Mouse (Mus musculus) erythroblast, embryonic 14.5 days (primary cell): ENCODE results near the gene Apbb2. TPM values are rescaled to one million over a fixed set of nuclear protein-coding genes. Genes with fewer than 3 reads are reported as not detected.

ENCODE experiments used
- H3K27me3 ChIP-seq: 2 replicates; pipeline ENCODE4 v1.6.1; 2012; ENCODE audit warnings: inconsistent platforms; ENCODE audit not compliant: control insufficient read depth
- H3K36me3 ChIP-seq: 2 replicates; pipeline ENCODE4 v1.6.1; 2012; ENCODE audit warnings: mild to moderate bottlenecking, inconsistent platforms; ENCODE audit not compliant: control insufficient read depth
- H3K4me1 ChIP-seq: 2 replicates; pipeline ENCODE4 v1.6.1; 2012; ENCODE audit warnings: inconsistent platforms; ENCODE audit not compliant: control insufficient read depth
- H3K4me3 ChIP-seq: replicated peaks from 2 replicates; pipeline ENCODE3; 2012; ENCODE audit warnings: moderate library complexity, mild to moderate bottlenecking, inconsistent platforms
- H3K9me3 ChIP-seq: 2 replicates; pipeline ENCODE4 v1.6.1; 2012; ENCODE audit warnings: low read length, inconsistent platforms, mixed read lengths; ENCODE audit not compliant: control insufficient read depth
- GATA1 ChIP-seq: IDR thresholded peaks from 2 replicates; pipeline ENCODE4 v1.6.1; 2012; ENCODE audit warnings: low read length, inconsistent platforms, mixed read lengths
- TAL1 ChIP-seq: IDR thresholded peaks from 3 replicates; pipeline ENCODE4 v1.6.1; 2012; ENCODE audit warnings: low read length, inconsistent platforms, mixed read lengths
- polyA plus RNA-seq: library from polyadenylated mRNA; stranded (reverse); fragments of >175 nt; gene quantifications from 2 replicates; pipeline ENCODE4 v1.2.3, GENCODE M21; 2012

Gene Apbb2
- polyA plus RNA-seq, 1 experiment = 0.06 TPM

- no peak for TF ChIP-seq TAL1
- no peak for TF ChIP-seq GATA1
- no peaks in the 10 kb centered on the region for H3K9me3 ChIP-seq
These were observed 84.7 kb downstream of the Apbb2 start for GRCm38 (mm10) chr5:66533711-66534425.

GRCm38 (mm10) chr5:66532827-66533226 is 85.8 kb downstream of the Apbb2 start:
- no peaks in the 10 kb centered on the region for H3K9me3 ChIP-seq
- no peak for TF ChIP-seq TAL1
- TF ChIP-seq GATA1 = no peak
- no peaks in the 10 kb centered on the region for H3K36me3 ChIP-seq

More at GRCm38 (mm10) chr5:66533711-66534425, 84.7 kb downstream of the Apbb2 start:
- H3K4me1 ChIP-seq = no peaks in the 10 kb centered on the region
- H3K4me3 ChIP-seq = no peak overlapping the region
- no peaks in the 10 kb centered on the region for H3K27me3 ChIP-seq
- no peaks in the 10 kb centered on the region for H3K36me3 ChIP-seq

GRCm38 (mm10) chr5:66530361-66530760 is 88.2 kb downstream of the Apbb2 start:
- TF ChIP-seq GATA1 (no peak), TAL1 (no peak)
- Histone ChIP-seq H3K4me1 (no peaks in the 10 kb centered on the region), H3K27me3 (no peaks in the 10 kb centered on the region), H3K9me3 (no peaks in the 10 kb centered on the region), H3K4me3 (no peak overlapping the region), H3K36me3 (no peaks in the 10 kb centered on the region)

More at GRCm38 (mm10) chr5:66532827-66533226, 85.8 kb downstream of the Apbb2 start:
- H3K4me3 ChIP-seq = no peak overlapping the region
- H3K4me1 ChIP-seq = no peaks in the 10 kb centered on the region
- H3K27me3 ChIP-seq = no peaks in the 10 kb centered on the region

GRCm38 (mm10) chr5:66529631-66530030 is 89.0 kb downstream of the Apbb2 start:
- TF ChIP-seq TAL1 = no peak
- no peak for TF ChIP-seq GATA1
- no peak overlapping the region for H3K4me3 ChIP-seq
- H3K9me3 ChIP-seq = no peaks in the 10 kb centered on the region
- H3K4me1 ChIP-seq = no peaks in the 10 kb centered on the region
- H3K27me3 ChIP-seq = no peaks in the 10 kb centered on the region
- H3K36me3 ChIP-seq = no peaks in the 10 kb centered on the region

GRCm38 (mm10) chr5:66528567-66528966 is 90.0 kb downstream of the Apbb2 start:
- no peak overlapping the region for H3K4me3 ChIP-seq
- no peaks in the 10 kb centered on the region for H3K9me3 ChIP-seq
- no peak for TF ChIP-seq TAL1
- no peak for TF ChIP-seq GATA1

DNA sequence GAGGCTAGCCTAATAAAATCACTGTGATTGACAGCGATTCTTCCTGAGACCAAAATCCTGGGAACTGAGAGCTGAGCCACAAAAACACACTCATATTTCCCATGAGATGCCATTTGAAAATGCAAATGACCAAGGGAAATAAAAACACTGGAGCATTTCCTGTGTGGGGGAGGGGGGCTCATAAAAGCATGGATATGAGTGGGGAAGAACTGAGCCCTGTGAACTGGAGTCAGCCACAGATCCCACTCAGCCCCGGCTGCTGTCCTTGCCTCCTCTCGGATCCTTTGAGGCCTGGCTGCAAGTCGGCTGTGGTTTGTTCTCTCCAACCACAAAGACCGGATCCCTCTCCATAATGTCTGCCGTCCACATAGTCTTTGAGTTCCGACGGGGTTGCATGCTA is 91.5 kb downstream of the Apbb2 start:
- no peaks in the 10 kb centered on the region for H3K36me3 ChIP-seq
- H3K4me3 ChIP-seq = no peak overlapping the region
- no peaks in the 10 kb centered on the region for H3K9me3 ChIP-seq
- no peaks in the 10 kb centered on the region for H3K27me3 ChIP-seq
- TF ChIP-seq GATA1 = no peak
- H3K4me1 ChIP-seq = no peaks in the 10 kb centered on the region

More at GRCm38 (mm10) chr5:66528567-66528966, 90.0 kb downstream of the Apbb2 start:
- no peaks in the 10 kb centered on the region for H3K36me3 ChIP-seq
- no peaks in the 10 kb centered on the region for H3K4me1 ChIP-seq
- H3K27me3 ChIP-seq = no peaks in the 10 kb centered on the region

DNA sequence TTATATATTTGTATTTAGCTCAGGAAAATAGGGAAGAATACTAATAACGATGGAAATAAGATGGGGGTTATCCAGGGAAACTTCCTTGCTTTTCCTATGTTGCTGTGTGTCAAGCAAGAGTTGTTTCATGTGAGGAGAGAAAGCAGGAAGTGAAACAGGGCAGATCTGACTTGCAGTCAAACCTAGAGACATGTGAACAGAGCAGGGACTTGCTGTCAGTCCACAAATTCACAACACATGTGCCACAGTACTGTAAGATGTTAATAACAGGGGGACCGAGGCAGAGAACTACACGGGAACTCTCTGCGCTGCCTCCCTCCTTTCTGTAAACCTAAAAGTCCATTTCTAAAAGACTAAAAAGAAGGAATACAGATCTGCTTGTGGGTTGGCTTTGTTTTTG is 93.6 kb downstream of the Apbb2 start:
- Histone ChIP-seq H3K36me3 (no peaks in the 10 kb centered on the region), H3K4me3 (no peak overlapping the region), H3K27me3 (no peaks in the 10 kb centered on the region), H3K4me1 (no peaks in the 10 kb centered on the region), H3K9me3 (no peaks in the 10 kb centered on the region)
- TF ChIP-seq TAL1 = no peak
- TF ChIP-seq GATA1 = no peak

GRCm38 (mm10) chr5:66523681-66524503 is 94.7 kb downstream of the Apbb2 start:
- H3K4me1 ChIP-seq = no peaks in the 10 kb centered on the region
- TF ChIP-seq TAL1 (no peak), GATA1 (no peak)
- no peaks in the 10 kb centered on the region for H3K27me3 ChIP-seq
- no peaks in the 10 kb centered on the region for H3K9me3 ChIP-seq
- no peaks in the 10 kb centered on the region for H3K36me3 ChIP-seq
- H3K4me3 ChIP-seq = no peak overlapping the region

DNA sequence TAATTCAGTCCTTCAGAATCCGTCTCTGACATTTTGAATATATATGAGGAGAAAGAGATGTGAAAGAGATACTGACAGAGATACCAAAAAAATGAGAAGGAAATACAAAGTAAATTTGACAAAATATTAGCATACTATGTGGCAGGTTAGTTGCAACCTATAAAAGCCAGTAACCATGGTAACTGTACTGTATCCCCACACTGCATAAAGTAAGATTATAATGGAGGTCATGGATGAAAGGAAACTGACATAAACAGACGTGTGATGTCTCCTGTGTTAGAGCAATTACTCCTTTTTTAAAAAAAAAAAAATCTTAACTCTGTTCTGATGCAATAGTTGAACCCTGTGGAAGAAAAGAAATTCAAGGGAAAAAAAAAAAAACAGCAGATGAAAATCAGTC is 97.3 kb downstream of the Apbb2 start:
- TF ChIP-seq TAL1 = no peak
- no peak for TF ChIP-seq GATA1
- Histone ChIP-seq H3K4me3 (no peak overlapping the region), H3K27me3 (no peaks in the 10 kb centered on the region), H3K36me3 (no peaks in the 10 kb centered on the region), H3K4me1 (no peaks in the 10 kb centered on the region), H3K9me3 (no peaks in the 10 kb centered on the region)

DNA sequence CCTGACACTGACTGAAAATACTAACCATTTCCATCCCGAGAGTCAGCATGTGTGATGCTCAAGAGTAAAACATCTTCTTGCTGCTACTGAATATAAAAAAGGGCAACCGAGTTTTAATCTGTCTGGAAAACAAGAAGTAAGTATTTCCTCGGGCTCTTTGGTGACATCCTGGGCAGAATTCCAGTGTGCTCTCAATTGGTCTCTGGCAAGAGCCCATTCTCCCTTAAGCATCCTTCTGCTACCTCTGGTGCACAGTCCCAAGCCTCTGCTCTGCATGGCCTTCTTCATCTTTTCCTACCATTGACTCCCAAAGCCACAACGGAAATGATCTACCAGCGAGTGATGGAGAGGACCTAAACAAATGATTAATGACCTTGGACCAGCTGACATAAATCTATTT is 99.1 kb downstream of the Apbb2 start:
- no peak overlapping the region for H3K4me3 ChIP-seq
- no peaks in the 10 kb centered on the region for H3K9me3 ChIP-seq
- no peaks in the 10 kb centered on the region for H3K4me1 ChIP-seq
- H3K27me3 ChIP-seq = no peaks in the 10 kb centered on the region
- TF ChIP-seq GATA1 = no peak
- no peaks in the 10 kb centered on the region for H3K36me3 ChIP-seq
